Mouse (Mus musculus) myocyte (in vitro differentiated cells): ENCODE results near the gene Ptprg. TPM values are rescaled to one million over a fixed set of nuclear protein-coding genes. Genes with fewer than 3 reads are reported as not detected.

ENCODE experiments used
- H3K27me3 ChIP-seq: one replicate; pipeline ENCODE4 v1.6.1; 2011; ENCODE audit not compliant: control insufficient read depth, insufficient read depth, insufficient read length
- H3K36me3 ChIP-seq: one replicate; pipeline ENCODE4 v1.6.1; 2011; ENCODE audit not compliant: control insufficient read depth, insufficient read depth
- H3K4me2 ChIP-seq: one replicate; pipeline ENCODE4 v1.6.1; 2011; ENCODE audit warnings: low read depth, control low read depth
- H3K4me3 ChIP-seq: one replicate; pipeline ENCODE4 v1.5.1; 2011; ENCODE audit warnings: mild to moderate bottlenecking, control low read depth, moderate library complexity
- H3K79me2 ChIP-seq: one replicate; pipeline ENCODE4 v1.6.1; 2011; ENCODE audit not compliant: control insufficient read depth, insufficient read depth
- H3ac ChIP-seq: one replicate; pipeline ENCODE4 v1.6.1; 2011; ENCODE audit not compliant: control insufficient read depth, insufficient read length
- CEBPB ChIP-seq: IDR thresholded peaks from 2 replicates; pipeline ENCODE4 v1.6.1; 2011; ENCODE audit warnings: mild to moderate bottlenecking, moderate library complexity; ENCODE audit not compliant: poor library complexity, insufficient read depth, severe bottlenecking
- E2F4 ChIP-seq: IDR thresholded peaks from one replicate; pipeline ENCODE4 v1.6.1; 2011; ENCODE audit warnings: mild to moderate bottlenecking, control low read depth, moderate library complexity; ENCODE audit not compliant: insufficient read depth
- MAX ChIP-seq: IDR thresholded peaks from one replicate; pipeline ENCODE4 v1.6.1; 2011; ENCODE audit warnings: low read depth, mild to moderate bottlenecking, control low read depth
- MYOD1 ChIP-seq, 3 experiments: IDR thresholded peaks; one replicate each; pipeline ENCODE4 v1.6.1; 2011; ENCODE audit warnings: control low read depth in 2 of 3, low read depth in 2 of 3, mild to moderate bottlenecking in 2 of 3, moderate library complexity in 1 of 3; ENCODE audit not compliant: insufficient read length in 2 of 3, control insufficient read depth in 1 of 3
- MYOG ChIP-seq, 3 experiments: IDR thresholded peaks; one replicate each; pipeline ENCODE4 v1.6.1; 2011; ENCODE audit warnings: control low read depth in 2 of 3, low read depth in 2 of 3, mild to moderate bottlenecking in 2 of 3; ENCODE audit not compliant: insufficient read length in 2 of 3, control insufficient read depth in 1 of 3, insufficient read depth in 1 of 3
- POLR2A ChIP-seq: IDR thresholded peaks from one replicate; pipeline ENCODE4 v1.6.1; 2011; ENCODE audit warnings: low read depth, mild to moderate bottlenecking, control low read depth, moderate library complexity; ENCODE audit not compliant: insufficient read length
- POLR2AphosphoS2 ChIP-seq: IDR thresholded peaks from one replicate; pipeline ENCODE4 v1.6.1; 2011; ENCODE audit warnings: low read depth, control low read depth; ENCODE audit not compliant: insufficient read length
- REST ChIP-seq: IDR thresholded peaks from one replicate; pipeline ENCODE4 v1.6.1; 2011; ENCODE audit warnings: mild to moderate bottlenecking, control low read depth, moderate library complexity; ENCODE audit not compliant: insufficient read depth, insufficient read length
- SRF ChIP-seq: IDR thresholded peaks from one replicate; pipeline ENCODE4 v1.6.1; 2011; ENCODE audit warnings: low read depth; ENCODE audit not compliant: control insufficient read depth, insufficient read length
- TCF12 ChIP-seq: IDR thresholded peaks from one replicate; pipeline ENCODE4 v1.6.1; 2011; ENCODE audit warnings: mild to moderate bottlenecking, control low read depth; ENCODE audit not compliant: poor library complexity, insufficient read depth, severe bottlenecking
- TCF3 ChIP-seq: IDR thresholded peaks from one replicate; pipeline ENCODE4 v1.6.1; 2011; ENCODE audit warnings: low read depth, control low read depth; ENCODE audit not compliant: insufficient read length
- USF1 ChIP-seq: IDR thresholded peaks from one replicate; pipeline ENCODE4 v1.6.1; 2011; ENCODE audit warnings: low read depth, mild to moderate bottlenecking, control low read depth, moderate library complexity
- polyA plus RNA-seq: library from polyadenylated mRNA; unstranded; fragments of >200 nt; fragmentation: generic; extraction: Trizol; gene quantifications from one replicate; pipeline ENCODE4 v1.2.1, GENCODE M21; 2012; ENCODE audit warnings: missing spikeins

Gene Ptprg
- polyA plus RNA-seq, 1 experiment = 14.4 TPM

GRCm38 (mm10) chr14:11577276-11577909 lies 24.1 kb downstream of the Ptprg start:
- H3K79me2 ChIP-seq = peaks cover 4% of the 10 kb centered on the region
- TF ChIP-seq POLR2A (no peak), E2F4 (no peak), TCF3 (no peak), CEBPB (no peak), MYOG (IDR thresholded peaks at IDR 0.05; ENCODE audit: control insufficient read depth in 1 of 3, insufficient read depth in 1 of 3, insufficient read length in 2 of 3, low read depth in 2 of 3) (no peak), SRF (no peak), USF1 (no peak), TCF12 (no peak), POLR2AphosphoS2 (no peak), REST (no peak), MYOD1 (IDR thresholded peaks at IDR 0.05; ENCODE audit: control insufficient read depth in 1 of 3, insufficient read length in 2 of 3, low read depth in 2 of 3) (no peak), MAX (no peak)
- no peaks in the 10 kb centered on the region for H3K27me3 ChIP-seq
- H3K4me3 ChIP-seq = no peak overlapping the region
- no peak overlapping the region for H3ac ChIP-seq
- H3K36me3 ChIP-seq = no peaks in the 10 kb centered on the region
- H3K4me2 ChIP-seq = no peak overlapping the region

- Histone ChIP-seq H3K27me3 (no peaks in the 10 kb centered on the region), H3ac (no peak overlapping the region), H3K79me2 (peaks cover 4% of the 10 kb centered on the region), H3K4me3 (no peak overlapping the region), H3K4me2 (no peak overlapping the region), H3K36me3 (no peaks in the 10 kb centered on the region)
- TF ChIP-seq USF1 (no peak), MYOD1 (IDR thresholded peaks at IDR 0.05; ENCODE audit: control insufficient read depth in 1 of 3, insufficient read length in 2 of 3, low read depth in 2 of 3) (no peak), E2F4 (no peak), REST (no peak), TCF3 (no peak), MYOG (IDR thresholded peaks at IDR 0.05; ENCODE audit: control insufficient read depth in 1 of 3, insufficient read depth in 1 of 3, insufficient read length in 2 of 3, low read depth in 2 of 3) (no peak), SRF (no peak), POLR2AphosphoS2 (no peak), CEBPB (no peak), POLR2A (no peak), TCF12 (no peak), MAX (no peak)
Observed at GRCm38 (mm10) chr14:11577910-11578309, 24.6 kb downstream of the Ptprg start.

- H3K27me3 ChIP-seq = no peaks in the 10 kb centered on the region
- no peak overlapping the region for H3K4me3 ChIP-seq
- H3K4me2 ChIP-seq = no peak overlapping the region
- H3K36me3 ChIP-seq = no peaks in the 10 kb centered on the region
- no peak for TF ChIP-seq MAX
- no peak for TF ChIP-seq E2F4
- no peak for TF ChIP-seq POLR2AphosphoS2
- no peak for TF ChIP-seq TCF12
- H3K79me2 ChIP-seq = peaks cover 4% of the 10 kb centered on the region
- H3ac ChIP-seq = no peak overlapping the region
Observed at GRCm38 (mm10) chr14:11578492-11578967, 25.2 kb downstream of the Ptprg start.

- TF ChIP-seq E2F4 = no peak
- TF ChIP-seq USF1 = no peak
- no peak for TF ChIP-seq REST
- TF ChIP-seq POLR2AphosphoS2 = no peak
- no peak for TF ChIP-seq TCF3
- TF ChIP-seq POLR2A = no peak
- TF ChIP-seq MYOD1 (IDR thresholded peaks at IDR 0.05; ENCODE audit: control insufficient read depth in 1 of 3, insufficient read length in 2 of 3, low read depth in 2 of 3) = no peak
- TF ChIP-seq TCF12 = no peak
- TF ChIP-seq MAX = no peak
- TF ChIP-seq SRF = no peak
- TF ChIP-seq CEBPB = no peak
- TF ChIP-seq MYOG (IDR thresholded peaks at IDR 0.05; ENCODE audit: control insufficient read depth in 1 of 3, insufficient read depth in 1 of 3, insufficient read length in 2 of 3, low read depth in 2 of 3) = no peak
- Histone ChIP-seq H3K36me3 (no peaks in the 10 kb centered on the region), H3ac (no peak overlapping the region), H3K4me2 (no peak overlapping the region), H3K79me2 (peaks cover 4% of the 10 kb centered on the region), H3K27me3 (no peaks in the 10 kb centered on the region), H3K4me3 (no peak overlapping the region)
Observed at GRCm38 (mm10) chr14:11579950-11580349, 26.6 kb downstream of the Ptprg start.

DNA sequence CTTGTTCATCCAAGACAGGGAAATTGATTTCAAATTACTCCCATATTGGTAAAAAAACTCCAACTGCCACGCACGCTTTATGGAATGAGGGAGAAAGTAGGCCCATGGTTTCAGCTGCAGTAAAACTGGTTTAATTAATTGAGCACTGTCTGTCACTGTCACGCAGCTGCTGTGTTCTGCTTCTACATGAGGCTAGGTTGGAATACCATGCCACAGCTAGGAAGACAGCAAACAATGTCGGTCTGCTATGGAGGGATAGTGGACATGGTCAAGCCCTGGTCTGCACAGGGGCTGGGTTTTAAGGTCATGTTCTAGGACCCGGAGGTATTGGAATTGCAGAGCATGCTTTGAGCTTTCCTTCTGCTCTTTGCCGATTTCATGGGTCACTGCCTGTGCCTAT lies 30.9 kb downstream of the Ptprg start:
- TF ChIP-seq TCF12 (no peak), REST (no peak), MAX (no peak), CEBPB (no peak), SRF (no peak), TCF3 (no peak), E2F4 (no peak), MYOG (IDR thresholded peaks at IDR 0.05; ENCODE audit: control insufficient read depth in 1 of 3, insufficient read depth in 1 of 3, insufficient read length in 2 of 3, low read depth in 2 of 3) (no peak), USF1 (no peak), POLR2A (no peak), MYOD1 (IDR thresholded peaks at IDR 0.05; ENCODE audit: control insufficient read depth in 1 of 3, insufficient read length in 2 of 3, low read depth in 2 of 3) (no peak), POLR2AphosphoS2 (no peak)
- no peaks in the 10 kb centered on the region for H3K27me3 ChIP-seq
- peaks cover 3% of the 10 kb centered on the region for H3K79me2 ChIP-seq
- H3ac ChIP-seq = no peak overlapping the region
- no peak overlapping the region for H3K4me3 ChIP-seq
- H3K4me2 ChIP-seq = no peak overlapping the region
- no peaks in the 10 kb centered on the region for H3K36me3 ChIP-seq
